Mouse (Mus musculus) hindbrain, embryonic 16.5 days (tissue): ENCODE results near the gene Tfcp2. TPM values are rescaled to one million over a fixed set of nuclear protein-coding genes. Genes with fewer than 3 reads are reported as not detected.
"Not testable (repeated sequence)": the region's sequence is repeated elsewhere in the genome, so short reads cannot be mapped to it uniquely, and the experiment has no call there.

Experiments
- ATAC-seq: fragments of 200-750 bp; cut with Nextera tagmentation; 2 replicates; pipeline ENCODE4 v1.8.0; 2017; ENCODE audit warnings: moderate TSS enrichment, moderate library complexity
- H3K27ac ChIP-seq: fragments of 300-500 bp; sonication (generic); 2 replicates; pipeline ENCODE4 v1.5.1; 2014; ENCODE audit warnings: low read depth, mild to moderate bottlenecking, control low read depth, low read length, moderate library complexity
- H3K27me3 ChIP-seq: fragments of 300-500 bp; sonication (generic); replicated peaks from 2 replicates; pipeline ENCODE4 v1.6.1; 2014; ENCODE audit warnings: low read length; ENCODE audit not compliant: control insufficient read depth, insufficient read depth
- H3K36me3 ChIP-seq: fragments of 300-500 bp; sonication (generic); 2 replicates; pipeline ENCODE4 v1.6.1; 2014; ENCODE audit warnings: mild to moderate bottlenecking, low read length, moderate library complexity, mixed read lengths; ENCODE audit not compliant: control insufficient read depth, insufficient read depth
- H3K4me1 ChIP-seq: fragments of 300-500 bp; sonication (generic); 2 replicates; pipeline ENCODE4 v1.6.1; 2014; ENCODE audit warnings: low read depth, low read length; ENCODE audit not compliant: control insufficient read depth, insufficient read depth
- H3K4me2 ChIP-seq: fragments of 300-500 bp; sonication (generic); 2 replicates; pipeline ENCODE4 v1.6.1; 2014; ENCODE audit warnings: mild to moderate bottlenecking, low read length, control low read depth, moderate library complexity
- H3K4me3 ChIP-seq: fragments of 300-500 bp; sonication (generic); 2 replicates; pipeline ENCODE4 v1.5.1; 2014; ENCODE audit warnings: mild to moderate bottlenecking, low read length, control low read depth, moderate library complexity
- H3K9ac ChIP-seq: fragments of 300-500 bp; sonication (generic); 2 replicates; pipeline ENCODE4 v1.6.1; 2014; ENCODE audit warnings: low read depth, mild to moderate bottlenecking, control low read depth, low read length, moderate library complexity
- H3K9me3 ChIP-seq: fragments of 300-500 bp; sonication (generic); 2 replicates; pipeline ENCODE4 v1.6.1; 2014; ENCODE audit warnings: mild to moderate bottlenecking, low read length, moderate library complexity; ENCODE audit not compliant: control insufficient read depth
- WGBS: fragments of 180-500 bp; shearing (Covaris S2); extraction: QIAGEN DNeasy Blood & Tissue Kit; methylation state at CpG from one replicate; pipeline ENCODE4 v1.1.7; 2014; 5-methylcytosine and 5-hydroxymethylcytosine counted together
- polyA plus RNA-seq: library from polyadenylated mRNA; unstranded; fragments of >200 nt; fragmentation: Nextera tagmentation; extraction: Ambion mirVana; gene quantifications from 2 replicates; pipeline ENCODE4 v1.2.1, GENCODE M21; 2015

Tfcp2 gene
- polyA plus RNA-seq, 1 experiment from 2014 or later, result 32.4 TPM

- peaks cover 57% of the 10 kb centered on the region for H3K36me3 ChIP-seq
- WGBS, result 86% methylated on average over 13 of the region's 13 CpGs
- ATAC-seq, result no peak
- no peak overlapping the region for H3K4me2 ChIP-seq
- H3K9me3 ChIP-seq, result no peaks in the 10 kb centered on the region
- no peak overlapping the region for H3K9ac ChIP-seq
- H3K27me3 ChIP-seq, result no peaks in the 10 kb centered on the region
- no peak overlapping the region for H3K4me3 ChIP-seq
- H3K27ac ChIP-seq, result no peak overlapping the region
- H3K4me1 ChIP-seq, result no peaks in the 10 kb centered on the region
These were observed 43.2 kb downstream of the Tfcp2 start for GRCm38 (mm10) chr15:100508454-100509167.

DNA sequence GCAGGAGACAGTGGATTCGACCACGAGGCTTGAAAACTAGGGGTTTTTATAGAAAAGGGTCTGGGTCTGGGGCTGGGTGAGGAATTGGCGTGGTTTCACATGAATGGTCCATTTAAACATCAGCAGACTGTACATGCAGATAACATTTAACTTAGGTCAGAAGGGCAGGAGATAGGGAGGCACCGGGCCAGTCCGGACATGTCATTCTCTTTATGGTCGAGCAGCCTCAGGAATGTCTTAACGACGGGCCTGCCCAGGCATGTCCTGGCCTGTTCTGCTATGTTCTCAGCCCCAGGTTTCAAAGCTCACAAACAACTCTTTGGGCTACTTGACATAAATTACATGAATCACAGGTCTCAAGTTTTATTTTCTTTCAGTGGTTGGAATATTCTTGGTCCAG lies 52.3 kb downstream of the Tfcp2 start:
- H3K27ac ChIP-seq, H3K9me3 ChIP-seq, H3K36me3 ChIP-seq, H3K4me1 ChIP-seq, H3K4me2 ChIP-seq, H3K9ac ChIP-seq, ATAC-seq, H3K4me3 ChIP-seq, H3K27me3 ChIP-seq: not testable (repeated sequence)
- WGBS, result 94% methylated on average over 8 of the region's 8 CpGs

DNA sequence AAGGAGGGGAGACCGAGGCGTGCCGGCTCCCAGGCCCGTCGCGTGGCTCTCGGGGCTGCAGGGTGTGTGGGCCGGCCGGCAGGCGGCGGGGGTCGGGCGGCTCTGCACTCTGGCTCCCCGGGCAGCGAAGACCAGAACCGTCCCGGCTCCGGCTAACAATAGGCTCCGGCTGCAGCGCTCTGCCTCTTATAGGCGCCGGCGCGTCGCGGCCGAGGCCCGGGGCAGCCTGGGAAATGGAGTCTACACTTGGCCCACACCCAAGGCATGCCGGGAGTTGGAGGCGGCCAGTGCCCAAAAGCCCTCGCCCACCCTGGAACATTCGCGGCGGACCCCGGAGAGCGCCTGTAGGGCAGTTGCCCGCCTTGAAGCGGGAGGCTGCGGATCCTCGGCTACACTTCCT lies 56.7 kb downstream of the Tfcp2 start, which contains the start of gene Csrnp2:
Csrnp2 (minus strand) TSS at position 387 of the 400 bp plus-strand sequence.
- Histone ChIP-seq H3K4me1 (peaks cover 29% of the 10 kb centered on the region), H3K9ac (peak within 1 kb of the TSS; percentile 89), H3K27ac (peak within 1 kb of the TSS; percentile 95), H3K9me3 (no peaks in the 10 kb centered on the region), H3K36me3 (no peaks in the 10 kb centered on the region), H3K27me3 (no peaks in the 10 kb centered on the region), H3K4me3 (peak within 1 kb of the TSS; percentile 60), H3K4me2 (peak within 1 kb of the TSS; percentile 66)
- WGBS, result 0% methylated on average over 33 of the region's 40 CpGs
- peak; percentile 98 for ATAC-seq

GRCm38 (mm10) chr15:100494647-100495046 lies 57.2 kb downstream of the Tfcp2 start:
- 1% methylated on average over 29 of the region's 29 CpGs for WGBS
- Histone ChIP-seq H3K4me1 (peaks cover 29% of the 10 kb centered on the region), H3K4me2 (peak overlapping the region; percentile 66), H3K27ac (peak overlapping the region; percentile 95), H3K4me3 (peak overlapping the region; percentile 60), H3K9me3 (no peaks in the 10 kb centered on the region), H3K27me3 (no peaks in the 10 kb centered on the region), H3K36me3 (no peaks in the 10 kb centered on the region), H3K9ac (peak overlapping the region; percentile 89)
- peak; percentile 88 for ATAC-seq

DNA sequence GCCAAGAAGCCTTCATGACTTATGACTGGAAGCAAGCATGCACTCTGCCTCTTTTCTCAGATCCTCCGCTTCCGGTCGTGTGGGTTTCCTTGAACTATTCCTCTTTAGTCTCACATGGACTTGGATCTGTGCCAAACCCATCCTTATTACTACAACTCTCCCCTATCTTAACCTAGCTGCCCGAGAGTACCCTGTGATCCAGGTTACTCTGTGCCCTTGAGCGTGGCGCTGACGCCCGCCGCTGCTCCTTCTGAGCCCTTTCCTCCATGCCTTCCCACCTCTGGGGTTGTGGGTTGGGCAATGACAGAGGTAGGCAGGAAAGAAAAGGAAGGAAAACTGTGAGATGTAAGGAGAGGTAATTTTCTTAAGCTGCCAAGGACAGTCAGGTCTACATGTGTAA lies 59.8 kb downstream of the Tfcp2 start:
- no peak for ATAC-seq
- H3K9ac ChIP-seq, result no peak overlapping the region
- H3K9me3 ChIP-seq, result no peaks in the 10 kb centered on the region
- H3K27ac ChIP-seq, result no peak overlapping the region
- H3K36me3 ChIP-seq, result peaks cover 7% of the 10 kb centered on the region
- H3K4me2 ChIP-seq, result peak overlapping the region; percentile 19
- H3K4me3 ChIP-seq, result no peak overlapping the region
- H3K4me1 ChIP-seq, result peaks cover 29% of the 10 kb centered on the region
- 60% methylated on average over 9 of the region's 9 CpGs for WGBS
- no peaks in the 10 kb centered on the region for H3K27me3 ChIP-seq

DNA sequence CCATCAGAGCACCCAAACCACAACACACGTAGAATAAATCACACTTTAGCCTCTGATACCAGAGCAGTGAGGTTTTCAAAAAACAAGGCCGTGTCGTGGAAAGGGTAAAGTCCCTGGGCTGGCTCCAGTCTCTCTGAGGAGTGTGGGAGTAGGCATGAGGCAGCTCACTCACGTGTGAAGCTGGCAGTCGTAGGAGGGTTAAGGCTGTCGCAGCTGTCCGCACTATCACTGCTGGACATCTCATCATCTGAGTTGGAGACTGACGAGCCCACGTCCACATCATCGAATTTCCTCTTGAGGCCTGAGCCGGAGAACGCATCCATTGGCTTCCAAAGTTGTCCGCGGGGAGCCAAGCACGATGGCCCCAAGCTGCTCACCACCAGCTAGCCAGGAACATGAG lies 62.5 kb downstream of the Tfcp2 start:
- Histone ChIP-seq H3K9ac (no peak overlapping the region), H3K4me2 (no peak overlapping the region), H3K4me1 (peaks cover 29% of the 10 kb centered on the region), H3K4me3 (no peak overlapping the region), H3K36me3 (peaks cover 24% of the 10 kb centered on the region), H3K27me3 (no peaks in the 10 kb centered on the region), H3K9me3 (no peaks in the 10 kb centered on the region), H3K27ac (no peak overlapping the region)
- no peak for ATAC-seq
- 77% methylated on average over 15 of the region's 15 CpGs for WGBS

- not testable (repeated sequence) for H3K4me3 ChIP-seq
These were observed 63.5 kb downstream of the Tfcp2 start for GRCm38 (mm10) chr15:100488297-100488696.

DNA sequence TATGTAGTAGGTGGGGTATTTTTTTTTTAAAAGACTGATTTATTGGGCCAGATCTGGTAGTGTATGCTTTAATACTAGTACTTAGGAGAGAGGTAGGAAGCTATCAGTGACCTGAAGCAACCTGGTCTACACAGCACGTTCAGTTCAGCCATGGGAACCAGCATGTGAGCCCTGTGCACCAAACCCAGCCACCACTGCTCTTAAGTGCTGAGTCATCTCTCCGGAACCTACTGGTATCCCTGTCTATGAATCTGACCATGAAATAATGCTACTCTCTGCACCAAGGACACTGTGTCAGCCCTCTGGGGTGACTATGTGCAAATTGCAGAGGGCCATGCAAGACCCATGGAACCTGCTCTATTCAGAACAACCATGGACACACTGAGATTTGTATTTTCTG lies 64.8 kb downstream of the Tfcp2 start:
- Histone ChIP-seq H3K9ac (no peak overlapping the region), H3K36me3 (peaks cover 41% of the 10 kb centered on the region), H3K4me3 (no peak overlapping the region), H3K9me3 (no peaks in the 10 kb centered on the region), H3K4me2 (no peak overlapping the region), H3K27me3 (no peaks in the 10 kb centered on the region), H3K4me1 (peaks cover 10% of the 10 kb centered on the region), H3K27ac (no peak overlapping the region)
- 86% methylated on average over 2 of the region's 2 CpGs for WGBS
- no peak for ATAC-seq

More at GRCm38 (mm10) chr15:100488297-100488696, 63.5 kb downstream of the Tfcp2 start:
- not testable (repeated sequence) for H3K9me3 ChIP-seq, H3K9ac ChIP-seq, H3K27me3 ChIP-seq, ATAC-seq, H3K27ac ChIP-seq, H3K4me2 ChIP-seq
- 100% methylated on average over 1 of the region's 1 CpGs for WGBS
- Histone ChIP-seq H3K4me1 (peaks cover 22% of the 10 kb centered on the region), H3K36me3 (peaks cover 31% of the 10 kb centered on the region)

GRCm38 (mm10) chr15:100486450-100486849 lies 65.4 kb downstream of the Tfcp2 start:
- H3K4me1 ChIP-seq, result peaks cover 6% of the 10 kb centered on the region
- H3K36me3 ChIP-seq, result peaks cover 47% of the 10 kb centered on the region
- no peak overlapping the region for H3K27ac ChIP-seq
- ATAC-seq, result no peak
- H3K9ac ChIP-seq, result no peak overlapping the region
- WGBS, result 14% methylated on average over 7 of the region's 7 CpGs
- no peak overlapping the region for H3K4me3 ChIP-seq
- no peaks in the 10 kb centered on the region for H3K9me3 ChIP-seq
- H3K4me2 ChIP-seq, result no peak overlapping the region
- no peaks in the 10 kb centered on the region for H3K27me3 ChIP-seq
